ENCODE assay signal across 24 mouse cellular contexts in the genomic region with DNA sequence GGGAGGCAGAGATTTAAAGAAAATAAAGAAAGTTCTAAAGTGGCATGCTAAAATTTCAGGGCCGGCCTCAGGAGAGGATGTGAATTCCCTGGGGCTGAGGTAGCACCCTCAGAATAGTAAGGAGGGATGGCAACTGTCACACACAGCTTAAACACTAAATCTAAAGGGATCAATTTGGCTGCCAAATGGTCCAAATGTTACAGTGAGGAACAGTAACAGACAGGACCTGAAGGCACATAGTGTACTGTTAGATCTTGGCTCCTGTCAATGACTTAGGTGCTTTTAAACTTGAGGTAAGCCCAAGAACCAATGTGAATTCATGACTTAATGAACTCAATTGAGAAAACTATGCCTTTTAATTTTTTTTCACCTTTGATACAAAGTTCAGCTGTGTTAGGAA.
DNase-seq lines count a peak whose midpoint lies in the region; ATAC-seq and TF ChIP-seq lines count a peak whose summit lies in the region.
"Had no signal": no experiment of that assay in that cellular context is flagged by ENCODE, and none has a peak within 500 bp of the region (broad histone marks: within the 10 kb centered on the region; RNA-seq: fewer than 3 reads in every experiment).

No protein-coding gene starts in this region.

- no peaks in the 10 kb centered on the region for H3K79me2 ChIP-seq in heart, adult 2 months (replicated peaks; ENCODE audit: control insufficient read depth, insufficient read depth, low read length)

- no peaks in the 10 kb centered on the region for H3K27me3 ChIP-seq in forebrain, embryonic 13.5 days
- H3K27me3 ChIP-seq in forebrain, embryonic 10.5 days (ENCODE audit: poor library complexity, severe bottlenecking), result no peaks in the 10 kb centered on the region
- no peaks in the 10 kb centered on the region for H3K27me3 ChIP-seq in heart, embryonic 11.5 days (ENCODE audit: control insufficient read depth, insufficient read depth, low read length)
- H3K27me3 ChIP-seq in heart, adult 2 months (ENCODE audit: control insufficient read depth, insufficient read depth, low read length), result no peaks in the 10 kb centered on the region
- no peaks in the 10 kb centered on the region for H3K27me3 ChIP-seq in heart, embryonic 16.5 days (ENCODE audit: control insufficient read depth, insufficient read depth, low read length)
- H3K27me3 ChIP-seq: CH12.LX; embryonic facial prominence, embryonic 15.5 days had no signal

- no peaks in the 10 kb centered on the region for H3K9me3 ChIP-seq in forebrain, embryonic 13.5 days (replicated peaks)
- no peaks in the 10 kb centered on the region for H3K9me3 ChIP-seq in forebrain, embryonic 10.5 days
- no peaks in the 10 kb centered on the region for H3K9me3 ChIP-seq in heart, embryonic 11.5 days (replicated peaks; ENCODE audit: control insufficient read depth, low read length)
- H3K9me3 ChIP-seq in heart, embryonic 16.5 days (replicated peaks; ENCODE audit: control insufficient read depth, low read length), result no peaks in the 10 kb centered on the region
- H3K9me3 ChIP-seq: embryonic facial prominence, embryonic 10.5 days; embryonic facial prominence, embryonic 15.5 days; G1E had no signal

- peak overlapping the region; percentile 75; the same call in 1 of the 2 replicates for H3K27ac ChIP-seq in forebrain, embryonic 13.5 days
- no peak overlapping the region for H3K27ac ChIP-seq in forebrain, embryonic 10.5 days
- peak overlapping the region; percentile 50; the same call in 1 of the 2 replicates for H3K27ac ChIP-seq in heart, embryonic 11.5 days (ENCODE audit: low read depth, low read length)
- no peak overlapping the region for H3K27ac ChIP-seq in heart, adult 2 months
- H3K27ac ChIP-seq in heart, embryonic 16.5 days (ENCODE audit: low read length), result peak overlapping the region; percentile 67
- H3K27ac ChIP-seq: embryonic facial prominence, embryonic 10.5 days; embryonic facial prominence, embryonic 15.5 days; gastrocnemius, adult 2 months; liver, embryonic 14.5 days; macrophage had no signal

- no peak for ATAC-seq in forebrain, embryonic 13.5 days
- no peak for ATAC-seq in heart, embryonic 11.5 days (replicated peaks; ENCODE audit: insufficient number of reproducible peaks, low FRiP score, low TSS enrichment)
- no peak for ATAC-seq in heart, embryonic 16.5 days (replicated peaks; ENCODE audit: extremely low read depth, insufficient read depth, low FRiP score)
- ATAC-seq in megakaryocyte, adult 5-6 weeks (ENCODE audit: poor library complexity, severe bottlenecking), result no peak
- ATAC-seq: intestine, embryonic 16.5 days had no signal

- H3K4me2 ChIP-seq in forebrain, embryonic 13.5 days, result no peak overlapping the region
- H3K4me2 ChIP-seq in heart, embryonic 11.5 days, result no peak overlapping the region
- H3K4me2 ChIP-seq in heart, embryonic 16.5 days (ENCODE audit: low read depth, low read length), result no peak overlapping the region
- H3K4me2 ChIP-seq: embryonic facial prominence, embryonic 15.5 days had no signal

- no peak for TF ChIP-seq EP300 in heart, adult 2 months (IDR thresholded peaks at IDR 0.05; ENCODE audit: insufficient read depth, low read depth, low read length)

- no peak overlapping the region for H3K4me3 ChIP-seq in forebrain, embryonic 13.5 days
- H3K4me3 ChIP-seq in forebrain, embryonic 10.5 days, result no peak overlapping the region
- no peak overlapping the region for H3K4me3 ChIP-seq in heart, embryonic 11.5 days (ENCODE audit: low read depth, low read length)
- H3K4me3 ChIP-seq in heart, adult 2 months, result no peak overlapping the region
- no peak overlapping the region for H3K4me3 ChIP-seq in heart, embryonic 16.5 days (ENCODE audit: low read length)
- H3K4me3 ChIP-seq: embryonic facial prominence, embryonic 10.5 days; embryonic facial prominence, embryonic 15.5 days; gastrocnemius, adult 2 months had no signal

- H3K36me3 ChIP-seq in forebrain, embryonic 13.5 days (ENCODE audit: poor library complexity, severe bottlenecking), result no peaks in the 10 kb centered on the region
- H3K36me3 ChIP-seq in forebrain, embryonic 10.5 days (replicated peaks), result no peaks in the 10 kb centered on the region
- H3K36me3 ChIP-seq in heart, embryonic 11.5 days (ENCODE audit: control insufficient read depth, insufficient read depth, low read length), result no peaks in the 10 kb centered on the region
- peaks cover 2% of the 10 kb centered on the region for H3K36me3 ChIP-seq in heart, adult 2 months (ENCODE audit: control insufficient read depth, insufficient read depth, low read length)
- no peaks in the 10 kb centered on the region for H3K36me3 ChIP-seq in heart, embryonic 16.5 days (ENCODE audit: control insufficient read depth, insufficient read depth)
- H3K36me3 ChIP-seq: embryonic facial prominence, embryonic 10.5 days; embryonic facial prominence, embryonic 15.5 days had no signal

- H3K4me1 ChIP-seq in forebrain, embryonic 13.5 days, result peaks cover 63% of the 10 kb centered on the region
- peaks cover 52% of the 10 kb centered on the region for H3K4me1 ChIP-seq in forebrain, embryonic 10.5 days
- peaks cover 31% of the 10 kb centered on the region for H3K4me1 ChIP-seq in heart, embryonic 11.5 days (ENCODE audit: control insufficient read depth, insufficient read depth, low read length)
- no peaks in the 10 kb centered on the region for H3K4me1 ChIP-seq in heart, adult 2 months (ENCODE audit: control insufficient read depth, insufficient read depth, low read length)
- peaks cover 33% of the 10 kb centered on the region for H3K4me1 ChIP-seq in heart, embryonic 16.5 days (ENCODE audit: control insufficient read depth, insufficient read depth, low read length)

- no peak overlapping the region for H3K9ac ChIP-seq in forebrain, embryonic 13.5 days
- H3K9ac ChIP-seq in heart, embryonic 11.5 days (ENCODE audit: low read depth, low read length), result no peak overlapping the region
- no peak overlapping the region for H3K9ac ChIP-seq in heart, adult 2 months (ENCODE audit: low read depth, low read length)
- no peak overlapping the region for H3K9ac ChIP-seq in heart, embryonic 16.5 days (ENCODE audit: low read length)
- H3K9ac ChIP-seq: embryonic facial prominence, embryonic 15.5 days; liver, embryonic 14.5 days had no signal

- TF ChIP-seq POLR2A in heart, adult 2 months (IDR thresholded peaks at IDR 0.05; ENCODE audit: insufficient read depth, low read depth, low read length), result no peak

- DNase-seq in forebrain, embryonic 10.5 days (ENCODE audit: extremely low spot score, low spot score), result no peak
- no peak for DNase-seq in heart, adult 2 months
- no peak for DNase-seq in heart, postnatal 25 days (ENCODE audit: low spot score)
- DNase-seq in fat pad, adult 2 months (ENCODE audit: extremely low read depth, low read depth, low spot score), result peak; percentile 63
- DNase-seq: adrenal gland, adult 8-10 months; cerebellum, adult 8-10 months; cerebellum, postnatal 25 days; gastrocnemius, adult 2 months; gastrocnemius, postnatal 36 days; kidney, postnatal 10 days; liver; lung, adult 2 months; lung, postnatal 10 days had no signal

- TF ChIP-seq CTCF in heart, adult 2 months (IDR thresholded peaks at IDR 0.05), result no peak

- intact Hi-C loops in heart, adult 2 months (cut with DNase I), result no loop called here
- intact Hi-C loops in heart, postnatal 25 days (cut with DNase I), result no loop called here

- 59% methylated on average over 1 of the region's 1 CpGs for whole genome bisulfite sequencing in forebrain, embryonic 13.5 days
- WGBS in forebrain, embryonic 10.5 days, result 83% methylated on average over 1 of the region's 1 CpGs
- WGBS in heart, embryonic 11.5 days (ENCODE audit: insufficient replicate concordance), result 24% methylated on average over 1 of the region's 1 CpGs
- 63% methylated on average over 1 of the region's 1 CpGs for WGBS in heart, adult 2 months
- 13% methylated on average over 1 of the region's 1 CpGs for WGBS in heart, embryonic 16.5 days

Comparison
In these comparisons a context has a peak if more than half of its experiments do, and no peak if none do; other contexts are left out.
1. H3K27ac ChIP-seq: peak in forebrain, embryonic 13.5 days (single experiment), heart, embryonic 11.5 days (single experiment) and heart, embryonic 16.5 days (single experiment); none in forebrain, embryonic 10.5 days (single experiment) and heart, adult 2 months (single experiment).